Mouse (Mus musculus) MN1 (cell line): ENCODE measurements around the gene Aldh1a3.
A peak's percentile ranks its signal among the peaks of the same experiment; 100 is the strongest.

Experiments used
- DNase-seq: peaks from one replicate; pipeline ENCODE4 v3.0.0-alpha.2; 2016; ENCODE audit warnings: low spot score

Aldh1a3 gene

DNA sequence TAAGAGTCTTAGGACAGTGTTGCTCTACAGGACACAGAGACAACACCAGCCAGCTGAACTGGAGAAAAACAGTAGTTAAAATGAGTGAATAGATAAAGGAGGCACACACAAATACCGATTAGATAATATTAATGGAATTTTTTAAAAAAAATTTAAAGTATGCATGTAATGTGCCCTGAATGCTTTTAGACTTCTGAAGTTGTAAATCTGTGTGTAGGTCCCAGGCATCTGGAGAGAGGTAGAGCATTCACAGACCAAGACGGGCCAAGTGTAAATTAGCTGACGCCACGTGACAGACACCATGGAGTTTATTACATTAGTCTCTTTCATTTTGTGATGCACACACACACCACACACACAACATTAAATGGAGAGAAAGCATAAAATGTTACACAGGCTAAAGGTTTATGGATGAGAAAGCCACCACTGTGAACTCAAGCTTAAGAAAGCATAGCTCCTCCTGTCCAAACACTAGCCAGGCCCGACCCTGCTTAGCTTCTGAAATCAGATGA is 57.3 kb downstream of the Aldh1a3 start:
- no peak for DNase-seq

DNA sequence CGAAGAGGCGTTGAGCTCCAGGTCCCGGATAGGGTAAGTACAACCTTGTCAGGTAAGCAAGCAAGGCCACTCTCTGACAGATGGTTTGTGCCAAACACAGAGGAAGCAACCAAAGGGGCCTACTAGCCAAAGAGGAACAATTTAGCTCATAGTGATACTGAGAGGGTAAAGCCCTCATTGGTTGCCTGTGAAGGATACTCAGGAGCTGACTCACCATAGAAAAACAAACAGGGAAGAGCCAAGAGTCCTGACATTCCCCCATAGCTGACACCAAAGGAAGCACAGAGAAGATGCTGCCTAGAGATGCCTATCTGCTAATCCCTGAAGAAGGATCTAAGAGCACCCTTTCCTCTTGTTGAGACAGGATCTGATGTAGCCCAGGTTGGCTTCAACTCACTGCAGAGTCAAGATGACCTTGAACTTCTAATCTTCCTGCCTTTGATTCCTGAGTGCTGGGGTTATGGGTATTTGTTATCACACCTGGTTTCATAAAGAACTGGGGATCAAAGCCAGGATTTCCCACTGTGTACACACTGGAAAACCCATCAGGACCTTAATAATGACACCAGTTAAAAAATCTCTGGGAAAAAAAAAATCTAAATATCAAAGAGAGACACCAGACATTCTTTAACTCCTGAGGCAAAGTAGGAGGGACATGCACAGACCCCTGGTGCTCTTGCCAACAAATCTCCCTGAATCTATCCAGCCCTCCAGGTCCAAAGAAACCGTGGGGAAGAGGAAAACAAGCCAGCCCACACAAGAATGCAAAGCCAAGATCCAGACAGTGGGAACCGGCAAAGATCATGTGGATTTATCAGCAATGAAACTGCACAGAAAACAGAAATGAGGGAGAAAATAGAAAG is 58.0 kb downstream of the Aldh1a3 start:
- no peak for DNase-seq

DNA sequence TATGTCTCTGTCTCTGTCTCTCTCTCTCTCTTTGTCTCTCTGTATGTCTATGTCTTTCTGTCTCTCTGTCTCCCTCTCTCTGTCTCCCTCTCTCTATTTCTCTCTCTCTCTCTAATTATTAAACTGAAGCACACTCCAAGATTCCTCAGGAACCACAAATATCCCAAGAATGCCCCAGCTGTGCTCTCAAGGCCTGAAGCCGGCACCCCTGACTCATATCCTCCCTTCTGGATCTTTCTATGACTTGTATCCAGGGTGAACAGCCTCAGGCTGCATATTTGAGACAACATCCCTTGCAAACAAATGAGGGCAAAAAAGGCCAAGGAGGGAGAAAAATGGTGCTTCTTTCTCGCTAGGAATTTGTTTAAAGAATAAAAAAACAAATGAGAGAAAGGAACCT is 61.4 kb downstream of the Aldh1a3 start, which contains the start of gene Gm10974:
Gene Gm10974 (plus strand): TSS at position 2 of the 400 bp plus-strand sequence.
- DNase-seq: no peak

DNA sequence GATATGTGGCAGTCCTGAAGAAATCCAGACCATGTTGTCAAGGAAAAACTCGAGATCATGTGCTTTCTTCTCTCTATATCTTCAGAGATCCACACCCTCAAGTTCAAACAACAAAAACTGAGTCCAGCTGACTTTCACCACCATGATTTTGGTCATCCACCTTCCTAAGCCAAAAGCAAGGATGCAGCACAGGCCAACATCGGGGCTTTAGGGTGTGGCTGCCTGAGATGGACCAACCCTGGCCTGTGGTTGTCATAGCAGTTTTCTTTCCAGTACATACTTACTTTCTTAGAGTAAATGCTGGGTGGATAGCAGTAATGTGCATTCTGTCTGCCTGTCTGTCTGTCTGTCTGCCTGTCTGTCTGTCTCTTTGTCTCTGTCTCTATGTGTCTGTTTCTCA is 61.9 kb downstream of the Aldh1a3 start:
- no peak for DNase-seq

DNA sequence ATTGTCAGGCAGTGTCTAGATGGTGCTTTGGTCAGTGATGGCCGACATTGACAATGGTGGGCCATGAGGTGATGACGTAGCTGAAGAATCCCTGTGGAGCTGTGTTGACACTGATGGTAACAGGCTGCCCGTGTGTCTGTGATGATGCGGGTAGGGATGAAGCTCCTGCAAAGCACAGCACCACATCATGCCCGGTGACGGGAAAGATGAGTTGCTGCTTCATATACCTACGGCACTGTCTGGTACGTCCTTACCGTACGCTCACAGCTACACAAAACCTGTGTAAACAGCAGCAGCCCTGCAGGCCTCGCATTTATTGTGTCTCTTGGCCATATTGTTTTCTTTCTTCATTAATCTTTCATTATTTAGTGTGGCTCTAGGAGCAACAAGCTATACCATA is 62.8 kb downstream of the Aldh1a3 start:
- no peak for DNase-seq

DNA sequence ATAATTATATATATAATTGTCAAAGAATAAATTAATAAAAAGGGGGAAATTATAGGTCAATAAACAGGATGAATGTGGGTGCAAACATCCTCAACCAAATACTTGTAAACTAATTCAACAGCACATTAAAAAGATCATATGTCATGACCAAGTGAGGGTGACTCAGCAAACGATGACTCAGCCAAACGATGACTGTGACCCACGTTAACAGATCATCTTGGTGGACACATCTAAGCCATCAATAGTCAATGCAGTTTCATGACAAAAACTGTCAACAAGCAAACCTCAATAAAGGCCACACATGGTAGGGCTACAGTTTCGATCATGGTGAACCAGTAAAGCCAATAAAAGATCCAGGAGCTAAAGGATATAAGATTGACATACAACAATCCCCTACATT is 68.3 kb downstream of the Aldh1a3 start:
- DNase-seq: no peak

DNA sequence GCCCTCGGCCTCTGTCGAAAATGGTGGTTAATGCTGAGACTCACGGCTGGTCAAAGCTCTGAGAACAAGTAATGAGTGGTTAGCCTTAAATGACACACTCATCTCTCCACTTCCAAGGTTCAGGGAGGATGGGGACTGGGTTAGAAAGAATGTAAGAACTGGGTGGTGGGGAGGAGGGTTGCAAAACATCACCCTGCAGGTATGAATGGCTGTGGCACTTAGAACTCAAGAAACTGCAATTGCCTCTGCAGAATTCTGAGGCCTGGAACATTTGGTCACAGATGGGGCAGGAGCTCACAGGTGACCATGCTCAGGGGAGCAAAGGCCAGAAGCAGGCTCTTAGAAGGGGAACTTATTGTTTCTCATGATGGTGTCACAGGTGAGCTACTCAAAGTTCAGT is 68.9 kb downstream of the Aldh1a3 start:
- DNase-seq: no peak

DNA sequence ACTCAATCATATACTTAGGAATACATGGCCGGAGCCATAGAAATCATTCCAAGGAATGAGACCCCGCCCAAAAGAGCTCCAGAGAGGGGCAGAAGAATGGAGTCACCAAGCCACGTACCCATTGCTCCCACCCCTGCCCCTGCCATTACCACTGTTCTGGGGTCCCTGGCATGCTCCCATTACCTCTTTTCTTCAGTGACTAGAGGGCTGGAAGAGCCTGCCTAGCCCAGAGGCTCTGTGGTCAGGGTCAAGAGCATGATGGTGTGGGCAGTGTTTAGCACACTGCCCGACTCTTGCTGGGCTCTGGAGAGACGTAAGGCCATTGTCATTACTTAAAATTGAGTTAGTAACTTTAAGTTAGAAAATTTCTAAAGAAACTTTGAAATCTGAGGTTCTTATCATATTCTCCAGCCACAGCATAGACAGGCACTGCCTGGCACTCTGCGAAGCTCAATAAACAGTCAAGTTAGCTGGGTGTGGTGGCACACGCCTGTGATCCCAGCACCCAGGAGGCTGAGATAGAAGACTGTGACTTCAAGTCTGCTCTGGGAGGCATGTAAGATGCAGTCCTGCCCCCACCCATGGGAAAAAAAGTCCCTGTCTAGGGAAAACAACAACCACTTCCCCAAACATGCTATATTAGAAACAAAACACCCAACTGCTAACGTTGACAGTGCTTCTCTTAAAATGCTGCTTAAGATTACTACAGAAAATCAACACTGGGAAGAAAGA is 71.4 kb downstream of the Aldh1a3 start:
- no peak for DNase-seq

DNA sequence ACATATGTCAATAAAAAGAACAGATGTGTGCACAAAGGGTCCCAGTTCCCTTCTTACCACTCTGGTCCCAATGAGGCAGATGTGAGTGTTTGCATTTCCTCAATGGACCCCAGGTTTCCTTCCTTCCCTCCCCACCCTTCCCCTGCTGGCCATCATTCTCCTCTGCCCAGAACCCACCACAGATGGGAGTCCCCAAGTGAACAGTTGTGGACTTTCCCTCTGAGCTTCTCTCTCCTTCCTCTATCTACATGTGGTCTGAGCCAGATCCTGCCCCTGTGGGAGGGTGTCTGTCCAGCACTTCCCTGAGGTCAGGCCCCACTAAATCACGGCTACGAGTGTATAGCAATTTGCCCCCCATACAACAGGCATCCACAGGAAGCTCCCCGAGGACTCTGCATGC is 72.4 kb downstream of the Aldh1a3 start:
- DNase-seq: no peak

DNA sequence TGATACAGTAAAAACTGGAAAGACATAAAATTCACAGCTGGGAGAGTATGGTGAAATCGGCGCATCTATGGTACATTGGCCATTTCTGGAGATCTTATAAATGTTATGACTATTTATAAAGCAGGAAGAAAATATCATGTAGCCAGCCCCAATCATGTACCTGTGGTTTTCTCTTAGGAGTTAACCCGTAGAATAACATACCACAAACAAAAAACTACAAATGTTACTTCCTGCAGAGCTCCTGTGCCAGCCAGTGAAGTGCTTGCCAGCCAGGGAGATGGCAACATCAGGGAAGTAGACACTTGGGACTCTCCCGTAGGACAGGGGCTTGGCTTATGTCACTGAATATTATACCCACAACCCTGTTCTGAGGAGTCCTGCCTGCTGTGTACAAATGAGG is 76.2 kb downstream of the Aldh1a3 start:
- DNase-seq: no peak

DNA sequence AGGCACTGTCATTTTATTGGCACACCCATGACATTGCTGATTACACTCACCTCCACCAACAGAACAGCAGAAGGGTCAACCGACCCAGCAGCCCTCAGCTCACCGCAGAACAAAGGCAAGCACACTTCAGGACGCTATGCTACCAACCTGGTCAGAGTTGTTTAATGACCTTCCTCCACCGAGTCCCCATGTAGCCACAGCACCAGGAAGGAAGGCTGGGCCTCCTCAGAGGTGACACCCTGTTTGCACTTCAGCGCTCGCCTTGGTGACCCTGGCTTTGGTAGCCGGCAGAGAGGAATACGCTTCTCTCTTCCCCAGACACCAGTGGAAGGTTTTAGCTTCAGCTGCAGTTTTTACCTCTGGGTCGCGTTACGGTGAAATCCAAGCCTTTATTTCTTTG is 77.6 kb downstream of the Aldh1a3 start:
- DNase-seq: no peak

DNA sequence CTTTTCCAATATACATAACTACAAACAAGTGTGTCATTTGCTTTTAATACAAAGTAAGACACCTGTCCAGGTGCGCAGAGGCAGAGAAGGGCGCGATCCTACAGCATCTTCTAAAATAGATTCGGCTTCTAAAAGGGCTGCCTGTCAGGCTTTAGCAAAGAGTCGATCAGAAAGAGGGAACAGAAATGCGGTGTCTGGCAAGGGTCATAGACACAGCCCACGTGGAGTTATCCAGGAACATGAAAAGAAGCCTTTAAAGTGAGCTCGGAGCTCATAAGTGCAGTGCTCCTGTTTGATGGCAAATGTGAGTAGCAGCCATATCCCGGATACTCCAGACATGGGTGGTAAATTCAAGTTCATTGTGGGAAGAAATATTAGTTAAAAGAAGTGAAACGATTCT is 78.7 kb downstream of the Aldh1a3 start:
- no peak for DNase-seq

DNA sequence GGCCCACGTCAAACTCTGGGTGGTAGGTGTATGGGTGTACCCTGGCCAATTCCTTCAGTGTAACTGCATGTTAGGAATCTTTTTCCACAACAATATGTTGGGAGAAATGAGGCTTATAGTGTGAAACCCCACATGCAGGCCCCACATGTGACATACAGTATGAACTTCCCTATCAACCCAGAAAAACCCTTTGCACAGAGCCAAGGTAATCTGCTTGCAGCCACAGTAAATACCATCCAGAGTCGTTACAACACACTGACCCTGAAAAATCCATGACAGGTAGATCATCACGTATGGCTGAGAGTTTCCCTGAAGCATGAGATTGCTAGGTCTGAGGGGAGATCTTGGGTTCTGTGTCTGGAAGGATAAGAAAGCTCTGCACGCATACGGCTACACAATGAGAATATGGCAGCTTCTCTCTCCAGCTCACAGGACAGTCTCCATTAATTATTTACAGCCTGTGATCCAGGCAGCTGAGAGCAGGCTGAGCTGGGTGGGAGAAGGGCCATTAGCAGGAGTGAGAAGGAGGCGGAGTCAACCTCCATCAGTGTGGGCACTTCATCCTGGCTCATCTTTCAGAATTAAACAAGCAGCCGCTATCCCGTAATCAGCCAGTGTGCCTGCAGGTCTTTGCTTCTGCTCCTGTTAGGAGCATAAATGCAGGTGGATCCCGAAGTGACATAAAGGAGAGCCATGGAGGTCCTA is 80.2 kb downstream of the Aldh1a3 start:
- no peak for DNase-seq

DNA sequence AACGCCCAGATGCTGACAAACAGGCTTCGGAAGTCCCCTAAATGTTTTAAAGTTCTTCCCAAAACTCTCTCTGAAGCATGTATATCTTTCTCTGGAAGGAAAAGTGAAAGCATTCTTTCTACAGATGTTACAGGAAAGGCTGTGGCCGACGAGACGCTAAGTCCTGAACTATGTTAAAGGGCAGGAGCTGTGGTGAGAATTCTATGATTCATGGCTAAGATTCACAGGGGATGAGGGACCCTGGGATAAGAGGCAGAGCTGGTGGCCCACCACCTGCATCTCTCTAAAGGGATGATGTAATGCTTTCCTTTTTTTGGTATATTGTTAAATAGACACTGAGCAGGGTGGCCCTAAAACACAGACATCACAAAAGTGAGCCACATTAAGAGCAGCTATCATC is 84.0 kb downstream of the Aldh1a3 start:
- no peak for DNase-seq

DNA sequence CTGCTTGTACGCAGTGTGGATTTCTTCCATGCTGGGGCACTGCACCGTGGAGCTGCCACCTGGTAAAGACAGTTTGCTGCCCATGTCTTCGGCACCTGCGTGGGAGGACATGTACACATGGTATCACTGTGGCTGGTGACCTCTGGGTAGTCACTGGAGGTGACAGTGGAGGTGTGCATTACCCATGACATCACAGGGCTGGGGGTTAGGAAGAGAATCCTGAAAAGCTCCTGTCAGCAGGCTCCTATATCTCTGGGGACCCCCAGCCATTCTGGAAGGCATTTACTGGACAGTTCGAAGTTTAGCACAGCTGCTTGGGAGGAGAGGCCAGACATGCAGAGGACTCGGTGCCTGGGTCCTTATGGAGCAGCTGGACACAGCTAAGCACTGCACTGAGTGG is 84.5 kb downstream of the Aldh1a3 start:
- no peak for DNase-seq

DNA sequence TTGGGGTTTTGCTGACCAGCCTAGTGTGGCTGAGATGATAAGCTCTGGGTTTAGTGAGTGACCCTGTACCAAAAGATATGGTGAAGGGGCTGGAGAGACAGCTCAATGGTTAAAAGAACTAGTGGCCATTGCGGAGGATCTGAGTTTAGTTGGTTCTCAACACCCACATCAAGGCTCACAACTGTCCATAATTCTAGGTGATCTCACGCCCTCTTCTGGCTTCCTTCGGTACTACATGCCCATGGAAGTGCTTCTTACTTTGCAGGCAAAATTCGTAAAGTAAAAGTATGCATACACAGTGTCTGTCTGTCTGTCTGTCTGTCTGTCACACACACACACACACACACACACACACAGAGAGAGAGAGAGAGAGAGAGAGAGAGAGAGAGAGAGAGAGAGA is 85.0 kb downstream of the Aldh1a3 start:
- peak; percentile 45 for DNase-seq
